Mouse (Mus musculus) kidney, embryonic 15.5 days (tissue): ENCODE measurements around the gene Rab17. TPM values are rescaled to one million over a fixed set of nuclear protein-coding genes. Genes with fewer than 3 reads are reported as not detected.

Experiments used
- ATAC-seq: fragments of 200-750 bp; cut with Nextera tagmentation; replicated peaks from 2 replicates; pipeline ENCODE4 v1.8.0; 2017; ENCODE audit warnings: moderate TSS enrichment; ENCODE audit not compliant: low FRiP score
- H3K27ac ChIP-seq: fragments of 300-500 bp; sonication (generic); 2 replicates; pipeline ENCODE4 v1.5.1; 2015; ENCODE audit warnings: mild to moderate bottlenecking, inconsistent platforms
- H3K27me3 ChIP-seq: fragments of 300-500 bp; sonication (generic); 2 replicates; pipeline ENCODE4 v1.6.1; 2015; ENCODE audit warnings: inconsistent platforms
- H3K36me3 ChIP-seq: fragments of 300-500 bp; sonication (generic); 2 replicates; pipeline ENCODE4 v1.6.1; 2015; ENCODE audit warnings: inconsistent platforms
- H3K4me1 ChIP-seq: fragments of 300-500 bp; sonication (generic); 2 replicates; pipeline ENCODE4 v1.6.1; 2015; ENCODE audit warnings: inconsistent platforms
- H3K4me2 ChIP-seq: fragments of 300-500 bp; sonication (generic); 2 replicates; pipeline ENCODE4 v1.6.1; 2015; ENCODE audit warnings: moderate library complexity, mild to moderate bottlenecking, inconsistent platforms
- H3K4me3 ChIP-seq: fragments of 300-500 bp; sonication (generic); replicated peaks from 2 replicates; pipeline ENCODE4 v1.5.1; 2015; ENCODE audit warnings: mild to moderate bottlenecking, inconsistent platforms
- H3K9ac ChIP-seq: fragments of 300-500 bp; sonication (generic); 2 replicates; pipeline ENCODE4 v1.6.1; 2015; ENCODE audit warnings: mild to moderate bottlenecking, inconsistent platforms
- H3K9me3 ChIP-seq: fragments of 300-500 bp; sonication (generic); replicated peaks from 2 replicates; pipeline ENCODE4 v1.6.1; 2016; ENCODE audit warnings: inconsistent platforms
- WGBS: fragments of 180-500 bp; shearing (Covaris S2); methylation state at CpG from one replicate; pipeline ENCODE4 v1.1.7; 2015; ENCODE audit warnings: mixed read lengths; 5-methylcytosine and 5-hydroxymethylcytosine counted together
- polyA plus RNA-seq: library from polyadenylated mRNA; unstranded; fragments of >200 nt; fragmentation: Nextera tagmentation; extraction: Ambion mirVana; gene quantifications from 2 replicates; pipeline ENCODE4 v1.2.1, GENCODE M21; 2015

Gene Rab17
- polyA plus RNA-seq, 1 experiment from 2014 or later: 8.3 TPM

GRCm38 (mm10) chr1:90926030-90926429 lies 43.4 kb downstream of the Rab17 start:
- WGBS: 89% methylated on average over 4 of the region's 4 CpGs
- peaks cover 6% of the 10 kb centered on the region; the same call in 1 of the 2 replicates for H3K27me3 ChIP-seq
- no peak overlapping the region for H3K4me2 ChIP-seq
- H3K9me3 ChIP-seq: no peaks in the 10 kb centered on the region
- H3K9ac ChIP-seq: no peak overlapping the region
- ATAC-seq: no peak
- H3K36me3 ChIP-seq: no peaks in the 10 kb centered on the region
- no peak overlapping the region for H3K27ac ChIP-seq
- peaks cover 22% of the 10 kb centered on the region for H3K4me1 ChIP-seq
- H3K4me3 ChIP-seq: no peak overlapping the region

- Histone ChIP-seq H3K27me3 (0 out of 2 replicates have a peak, but pooled peaks cover 3% of the 10 kb centered on the region), H3K36me3 (no peaks in the 10 kb centered on the region), H3K9ac (no peak overlapping the region), H3K4me3 (no peak overlapping the region), H3K4me1 (peaks cover 8% of the 10 kb centered on the region; the same call in 1 of the 2 replicates), H3K27ac (no peak overlapping the region), H3K4me2 (no peak overlapping the region), H3K9me3 (no peaks in the 10 kb centered on the region)
- ATAC-seq: no peak
- 74% methylated on average over 9 of the region's 9 CpGs for WGBS
Observed at GRCm38 (mm10) chr1:90921687-90922086, 47.8 kb downstream of the Rab17 start.

GRCm38 (mm10) chr1:90917509-90917908 lies 52.0 kb downstream of the Rab17 start:
- H3K27me3 ChIP-seq: peaks cover 15% of the 10 kb centered on the region
- 62% methylated on average over 6 of the region's 6 CpGs for WGBS
- no peak overlapping the region for H3K27ac ChIP-seq
- no peak overlapping the region for H3K4me3 ChIP-seq
- no peaks in the 10 kb centered on the region for H3K9me3 ChIP-seq
- H3K4me1 ChIP-seq: peaks cover 15% of the 10 kb centered on the region
- ATAC-seq: no peak
- H3K9ac ChIP-seq: no peak overlapping the region
- no peak overlapping the region for H3K4me2 ChIP-seq
- H3K36me3 ChIP-seq: no peaks in the 10 kb centered on the region

- Histone ChIP-seq H3K9ac (no peak within 1 kb of the TSS), H3K9me3 (no peaks in the 10 kb centered on the region), H3K36me3 (no peaks in the 10 kb centered on the region), H3K4me3 (peak within 1 kb of the TSS; percentile 28), H3K4me2 (peak within 1 kb of the TSS; percentile 59), H3K27ac (no peak within 1 kb of the TSS), H3K27me3 (peaks cover 15% of the 10 kb centered on the region), H3K4me1 (peaks cover 20% of the 10 kb centered on the region)
- ATAC-seq: no peak
- WGBS: 10% methylated on average over 18 of the region's 18 CpGs
Observed at GRCm38 (mm10) chr1:90914948-90915569, 54.4 kb downstream of the Rab17 start, which contains the start of gene Mlph. TSS of gene Mlph (plus strand) at chr1:90915085.

GRCm38 (mm10) chr1:90913231-90913630 lies 56.2 kb downstream of the Rab17 start:
- Histone ChIP-seq H3K9me3 (no peaks in the 10 kb centered on the region), H3K4me2 (no peak overlapping the region), H3K36me3 (no peaks in the 10 kb centered on the region), H3K4me1 (peaks cover 35% of the 10 kb centered on the region), H3K27me3 (peaks cover 15% of the 10 kb centered on the region), H3K27ac (no peak overlapping the region), H3K4me3 (no peak overlapping the region), H3K9ac (no peak overlapping the region)
- 74% methylated on average over 6 of the region's 6 CpGs for WGBS
- ATAC-seq: no peak

GRCm38 (mm10) chr1:90909631-90910152 lies 59.8 kb downstream of the Rab17 start:
- peak overlapping the region; percentile 35 for H3K4me2 ChIP-seq
- H3K36me3 ChIP-seq: no peaks in the 10 kb centered on the region
- H3K4me1 ChIP-seq: peaks cover 26% of the 10 kb centered on the region
- no peaks in the 10 kb centered on the region for H3K9me3 ChIP-seq
- peak; percentile 52; the same call in 1 of the 2 replicates for ATAC-seq
- H3K27ac ChIP-seq: peak overlapping the region; percentile 54
- 35% methylated on average over 17 of the region's 17 CpGs for whole genome bisulfite sequencing
- H3K4me3 ChIP-seq: no peak overlapping the region
- peaks cover 6% of the 10 kb centered on the region; the same call in 1 of the 2 replicates for H3K27me3 ChIP-seq
- H3K9ac ChIP-seq: no peak overlapping the region

GRCm38 (mm10) chr1:90909161-90909560 lies 60.3 kb downstream of the Rab17 start:
- H3K27ac ChIP-seq: peak overlapping the region; percentile 54
- peaks cover 23% of the 10 kb centered on the region for H3K4me1 ChIP-seq
- H3K4me2 ChIP-seq: peak overlapping the region; percentile 35
- H3K36me3 ChIP-seq: no peaks in the 10 kb centered on the region
- H3K4me3 ChIP-seq: no peak overlapping the region
- no peaks in the 10 kb centered on the region for H3K9me3 ChIP-seq
- peaks cover under 1% of the 10 kb centered on the region; the same call in 1 of the 2 replicates for H3K27me3 ChIP-seq
- H3K9ac ChIP-seq: no peak overlapping the region
- ATAC-seq: 0 out of 2 replicates have a peak, but pooled peaks have one; percentile 31

Other genes with a start within 250 kb of the Rab17 start
- 27.1 and 39.0 TPM in 2 replicates for gene Col6a3, start 125.7 kb downstream of the Rab17 start, polyA plus RNA-seq
- gene Mlph, start 54.6 kb downstream of the Rab17 start, polyA plus RNA-seq: 0.38 and 0.48 TPM in 2 replicates
- gene Prlh, start 16.6 kb downstream of the Rab17 start, polyA plus RNA-seq: not detected in 2 replicates
- 42.6 and 43.9 TPM in 2 replicates for gene Lrrfip1, start 29.1 kb upstream of the Rab17 start, polyA plus RNA-seq
- gene Rbm44, start 175.4 kb upstream of the Rab17 start, polyA plus RNA-seq: 0.61 and 1.5 TPM in 2 replicates
- 2.4 and 2.5 TPM in 2 replicates for gene Ramp1, start 210.2 kb upstream of the Rab17 start, polyA plus RNA-seq